Mouse (Mus musculus): ENCODE results near the gene Fam166b. TPM values are rescaled to one million over a fixed set of nuclear protein-coding genes. Genes with fewer than 3 reads are reported as not detected.

Gene Fam166b
- 0.46 and 0.47 TPM in 2 replicates for polyA plus RNA-seq (2012; rRNA removed)

GRCm38 (mm10) chr4:43428946-43429345 is at the start of gene Fam166b:
Gene Fam166b, minus strand, starts transcription at chr4:43429134.

DNA sequence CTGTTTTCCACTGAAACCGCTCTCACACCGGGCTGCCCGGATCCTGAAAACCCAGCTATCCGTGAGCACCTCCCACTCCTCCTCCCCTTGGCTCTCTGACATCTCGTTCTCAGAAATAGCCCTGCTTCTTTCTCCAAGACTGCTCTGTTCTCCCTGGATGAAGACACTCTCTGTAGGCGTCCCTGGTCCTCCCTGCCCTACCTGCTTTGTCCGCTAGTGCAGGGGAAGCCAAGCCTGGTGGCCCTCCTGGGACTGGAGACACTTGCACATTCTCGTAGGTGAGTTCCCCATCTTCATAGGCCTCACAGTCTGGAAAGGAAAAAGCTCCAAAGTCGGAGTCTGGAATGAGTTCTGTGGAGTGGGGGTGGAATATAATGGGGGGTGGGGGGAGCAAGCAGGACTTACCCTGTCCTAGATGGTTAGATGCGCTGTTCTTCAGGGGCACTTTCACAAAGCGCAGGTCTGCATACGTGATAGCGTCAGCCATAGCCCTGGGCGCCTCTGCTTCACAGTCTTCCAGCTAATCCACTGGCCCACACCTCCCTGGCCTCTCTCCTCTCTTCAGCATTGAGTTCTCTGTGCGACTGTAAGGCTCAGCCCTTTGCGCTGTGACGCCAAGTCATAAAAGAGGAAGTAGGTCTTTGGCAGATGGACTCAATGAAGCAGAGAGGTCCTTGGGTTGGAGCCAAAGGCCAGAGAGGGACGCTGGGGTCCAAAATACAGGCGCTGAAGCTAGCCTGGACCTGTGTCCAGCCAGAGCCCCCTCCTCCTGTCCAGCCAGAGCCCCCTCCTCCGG is 25.3 kb upstream of the Fam166b start, which contains the start of gene Cd72:
Cd72 (minus strand) TSS at position 588 of the 796 bp plus-strand sequence.

DNA sequence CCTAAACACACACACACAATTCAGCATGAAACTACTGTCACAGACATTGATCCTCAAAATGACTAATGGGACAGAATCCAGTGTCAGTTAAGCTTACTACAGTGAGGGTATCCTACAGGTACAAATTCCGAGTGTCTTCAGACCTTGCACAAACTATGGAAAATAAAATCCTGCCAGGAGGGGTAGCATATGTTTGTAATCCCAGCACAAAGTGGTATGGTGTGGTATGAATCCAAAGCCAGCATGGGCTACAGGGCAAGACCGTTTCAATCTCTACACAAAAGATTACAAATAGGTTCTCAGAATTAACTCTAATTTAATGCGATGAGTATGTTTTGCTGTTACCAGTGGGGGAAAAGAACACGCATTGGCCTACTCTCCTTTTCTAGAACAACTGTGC is 12.7 kb upstream of the Fam166b start, which contains the start of gene Tesk1:
Tesk1 (plus strand) TSS at position 301 of the 400 bp plus-strand sequence.

DNA sequence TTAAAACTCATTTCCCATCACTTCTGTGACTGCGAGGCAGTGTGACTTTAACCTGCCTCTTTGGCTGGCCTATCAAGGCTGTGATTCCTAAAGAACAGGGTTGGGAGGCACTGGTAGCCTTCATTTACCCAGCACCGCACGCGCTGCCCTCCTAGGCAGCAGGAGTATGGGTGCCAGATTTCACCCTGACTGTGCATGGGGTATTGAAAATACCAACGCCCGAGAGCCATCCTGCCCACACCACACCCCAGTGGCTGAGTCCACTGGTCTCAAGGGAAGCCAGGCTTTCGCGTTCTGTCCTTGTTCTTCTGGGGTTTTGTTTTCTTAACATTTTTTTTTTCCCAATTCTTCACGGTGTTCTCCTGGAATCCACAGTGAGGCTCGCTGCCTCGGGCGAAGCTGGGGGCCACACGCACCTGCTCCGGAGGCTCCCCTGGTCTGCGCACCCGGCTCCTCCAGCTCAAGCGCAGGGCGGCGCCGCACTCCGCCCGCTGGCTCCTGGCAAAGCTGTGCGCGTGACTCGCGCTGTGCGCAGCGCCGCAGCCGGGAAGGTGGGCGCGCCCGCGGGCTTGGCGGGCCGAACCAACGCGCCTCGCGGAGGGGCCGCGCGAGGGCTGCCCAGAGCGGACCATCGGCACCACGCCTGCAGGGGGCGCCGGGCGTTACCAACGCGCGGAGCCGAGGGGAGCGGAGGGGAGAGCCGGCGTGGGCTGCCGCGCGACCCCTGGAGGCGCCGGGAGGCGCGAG is 47.4 kb downstream of the Fam166b start, which contains the start of gene Rusc2:
Rusc2 (plus strand) TSS at position 572 of the 747 bp plus-strand sequence.

Other genes starting within 250 kb of the Fam166b start
- gene Atp8b5, start 162.0 kb downstream of the Fam166b start, polyA plus RNA-seq (2012; rRNA removed): 0.83 and 0.85 TPM in 2 replicates
- 19.6 and 21.4 TPM in 2 replicates for gene Rusc2, start 47.2 kb downstream of the Fam166b start, polyA plus RNA-seq (2012; rRNA removed)
- gene Tesk1, start 12.8 kb upstream of the Fam166b start, polyA plus RNA-seq (2012; rRNA removed): 43.3 and 45.3 TPM in 2 replicates
- gene Cd72, start 25.5 kb upstream of the Fam166b start, polyA plus RNA-seq (2012; rRNA removed): 0.35 and 0.38 TPM in 2 replicates
- not detected in 2 replicates for gene Sit1, start 54.6 kb upstream of the Fam166b start, polyA plus RNA-seq (2012; rRNA removed)
- gene Ccdc107, start 63.8 kb upstream of the Fam166b start, polyA plus RNA-seq (2012; rRNA removed): 46.4 and 49.4 TPM in 2 replicates
- 41.5 and 64.0 TPM in 2 replicates for gene Arhgef39, start 70.6 kb upstream of the Fam166b start, polyA plus RNA-seq (2012; rRNA removed)
- 0.37 and 1.3 TPM in 2 replicates for gene Car9, start 77.8 kb upstream of the Fam166b start, polyA plus RNA-seq (2012; rRNA removed)
- gene Tpm2, start 94.6 kb upstream of the Fam166b start, polyA plus RNA-seq (2012; rRNA removed): 83.2 and 109 TPM in 2 replicates
- 34.6 and 40.8 TPM in 2 replicates for gene Creb3, start 133.2 kb upstream of the Fam166b start, polyA plus RNA-seq (2012; rRNA removed)
- gene Tln1, start 133.6 kb upstream of the Fam166b start, polyA plus RNA-seq (2012; rRNA removed): 52.5 and 57.8 TPM in 2 replicates
- 42.0 and 62.0 TPM in 2 replicates for gene Rgp1, start 149.6 kb upstream of the Fam166b start, polyA plus RNA-seq (2012; rRNA removed)
- gene Gba2, start 149.7 kb upstream of the Fam166b start, polyA plus RNA-seq (2012; rRNA removed): 47.6 and 49.0 TPM in 2 replicates
- 0.10 and 0.17 TPM in 2 replicates for gene Msmp, start 155.4 kb upstream of the Fam166b start, polyA plus RNA-seq (2012; rRNA removed)
- gene Npr2, start 202.8 kb upstream of the Fam166b start, polyA plus RNA-seq (2012; rRNA removed): 45.5 and 61.8 TPM in 2 replicates
- gene Spag8, start 224.5 kb upstream of the Fam166b start, polyA plus RNA-seq (2012; rRNA removed): 2.9 and 3.2 TPM in 2 replicates
- gene Hint2, start 227.3 kb upstream of the Fam166b start, polyA plus RNA-seq (2012; rRNA removed): 53.7 and 54.7 TPM in 2 replicates
- 13.2 and 15.3 TPM in 2 replicates for gene Tmem8b, start 239.8 kb upstream of the Fam166b start, polyA plus RNA-seq (2012; rRNA removed)
- gene Fam221b, start 240.0 kb upstream of the Fam166b start, polyA plus RNA-seq (2012; rRNA removed): 0.21 and 0.22 TPM in 2 replicates